Mouse (Mus musculus) C2C12 (cell line): Measurements from ENCODE around the gene Bdp1. TPM values are rescaled to one million over a fixed set of nuclear protein-coding genes. Genes with fewer than 3 reads are reported as not detected.

ENCODE experiments used
- H3K27me3 ChIP-seq: one replicate; pipeline ENCODE4 v1.6.1; 2011; ENCODE audit not compliant: control insufficient read depth, insufficient read depth, insufficient read length
- H3K36me3 ChIP-seq: one replicate; pipeline ENCODE4 v1.6.1; 2011; ENCODE audit not compliant: control insufficient read depth, insufficient read depth
- H3K4me3 ChIP-seq: one replicate; pipeline ENCODE4 v1.5.1; 2011; ENCODE audit warnings: mild to moderate bottlenecking, control low read depth; ENCODE audit not compliant: poor library complexity, insufficient read depth, severe bottlenecking
- H3K79me2 ChIP-seq: one replicate; pipeline ENCODE4 v1.6.1; 2011; ENCODE audit not compliant: control insufficient read depth, insufficient read depth
- H3K79me3 ChIP-seq: one replicate; pipeline ENCODE4 v1.6.1; 2011; ENCODE audit warnings: low read depth, control low read depth
- H3ac ChIP-seq: one replicate; pipeline ENCODE3; 2011; ENCODE audit warnings: low read depth; ENCODE audit not compliant: control insufficient read depth, insufficient read length
- CEBPB ChIP-seq: IDR thresholded peaks from one replicate; pipeline ENCODE4 v1.6.1; 2011; ENCODE audit warnings: low read depth, mild to moderate bottlenecking, control low read depth, moderate library complexity
- CTCF ChIP-seq: IDR thresholded peaks from one replicate; pipeline ENCODE4 v1.5.1; 2011; ENCODE audit not compliant: control insufficient read depth, insufficient read depth, insufficient read length
- FOSL1 ChIP-seq: IDR thresholded peaks from one replicate; pipeline ENCODE4 v1.8.0; 2011; ENCODE audit warnings: mild to moderate bottlenecking, low read length; ENCODE audit not compliant: poor library complexity, insufficient read depth, severe bottlenecking
- MAX ChIP-seq: IDR thresholded peaks from one replicate; pipeline ENCODE4 v1.6.1; 2011; ENCODE audit warnings: mild to moderate bottlenecking, control low read depth
- MYOD1 ChIP-seq: IDR thresholded peaks from one replicate; pipeline ENCODE4 v1.6.1; 2011; ENCODE audit warnings: low read depth; ENCODE audit not compliant: control insufficient read depth, insufficient read length
- MYOG ChIP-seq: IDR thresholded peaks from one replicate; pipeline ENCODE4 v1.6.1; 2011; ENCODE audit not compliant: control insufficient read depth, insufficient read length; ENCODE audit errors: extremely low read depth
- USF1 ChIP-seq: IDR thresholded peaks from one replicate; pipeline ENCODE4 v1.6.1; 2011; ENCODE audit warnings: low read depth, mild to moderate bottlenecking, control low read depth, moderate library complexity
- polyA plus RNA-seq: library from polyadenylated mRNA; unstranded; fragments of >200 nt; fragmentation: generic; extraction: Trizol; gene quantifications from one replicate; pipeline ENCODE4 v1.2.1, GENCODE M21; 2012; ENCODE audit warnings: missing spikeins

Bdp1 gene
- polyA plus RNA-seq, 1 experiment: 3.0 TPM

DNA sequence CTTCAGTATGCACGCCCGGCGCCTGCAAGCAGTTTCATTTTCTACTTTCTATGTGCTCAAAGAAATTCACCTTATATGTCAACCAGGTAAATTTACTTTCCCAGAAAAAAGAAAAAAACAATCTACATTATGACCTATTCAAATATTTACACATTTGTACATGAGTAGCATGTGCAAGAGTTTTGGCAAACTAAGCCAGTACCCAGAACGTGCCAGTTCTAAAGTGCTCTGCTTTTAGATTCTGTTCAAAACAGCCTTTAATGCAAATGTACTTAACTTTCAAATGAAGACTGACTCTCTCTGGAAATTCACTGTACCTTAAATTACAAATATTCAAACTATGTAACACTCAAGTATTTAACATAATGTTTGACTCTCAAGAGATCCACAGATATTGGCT, 114.3 kb downstream of the Bdp1 start:
- no peak for TF ChIP-seq MYOG
- TF ChIP-seq MAX: no peak
- TF ChIP-seq CTCF: no peak
- TF ChIP-seq USF1: no peak
- no peak for TF ChIP-seq CEBPB
- TF ChIP-seq MYOD1: no peak
- TF ChIP-seq FOSL1: no peak
- Histone ChIP-seq H3K27me3 (no peaks in the 10 kb centered on the region), H3K36me3 (no peaks in the 10 kb centered on the region), H3ac (no peak overlapping the region), H3K79me3 (no peaks in the 10 kb centered on the region), H3K4me3 (no peak overlapping the region), H3K79me2 (no peaks in the 10 kb centered on the region)

DNA sequence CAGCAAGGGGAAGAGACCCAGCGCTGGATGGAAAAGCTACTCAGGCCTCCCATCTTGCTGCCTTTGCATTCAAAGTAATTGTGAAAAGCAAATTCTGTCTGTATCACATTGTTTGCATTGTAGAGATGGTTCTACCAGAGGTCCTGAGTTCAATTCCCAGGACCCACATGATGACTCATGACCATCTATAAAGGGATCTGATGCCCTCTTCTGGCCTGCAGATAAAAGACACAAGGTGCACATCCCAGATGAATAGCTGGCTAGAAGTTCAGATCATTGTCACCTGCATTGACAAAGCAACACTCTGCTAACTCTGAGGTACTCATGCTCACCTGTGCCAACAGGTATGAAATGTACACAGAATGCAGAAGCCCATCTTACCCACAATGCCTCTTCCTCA, 120.5 kb downstream of the Bdp1 start:
- Histone ChIP-seq H3K27me3 (no peaks in the 10 kb centered on the region), H3K79me2 (no peaks in the 10 kb centered on the region), H3K79me3 (no peaks in the 10 kb centered on the region), H3K4me3 (no peak overlapping the region), H3ac (no peak overlapping the region), H3K36me3 (no peaks in the 10 kb centered on the region)
- TF ChIP-seq USF1: no peak

DNA sequence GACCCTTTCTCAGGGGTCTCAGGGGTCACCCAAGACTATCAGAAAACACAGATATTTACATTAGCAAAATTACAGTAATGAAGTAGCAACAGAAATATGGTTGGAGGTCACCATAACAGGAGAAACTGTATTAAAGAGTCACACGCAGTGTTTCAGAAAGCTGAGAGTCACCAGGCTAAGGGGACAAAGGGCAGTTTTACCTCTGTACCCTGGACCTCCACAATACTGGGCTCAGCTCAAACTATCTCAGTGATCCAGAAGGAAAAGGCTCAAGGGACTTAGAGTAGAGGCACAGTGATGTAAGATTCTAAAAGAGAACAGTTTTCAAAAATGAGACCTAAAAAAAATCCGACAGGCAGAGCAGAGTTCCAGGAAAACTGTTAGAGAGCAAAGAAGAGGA, 124.5 kb downstream of the Bdp1 start:
- Histone ChIP-seq H3K27me3 (no peaks in the 10 kb centered on the region), H3K79me3 (no peaks in the 10 kb centered on the region), H3K4me3 (no peak overlapping the region), H3K36me3 (peaks cover 4% of the 10 kb centered on the region), H3ac (no peak overlapping the region), H3K79me2 (no peaks in the 10 kb centered on the region)
- TF ChIP-seq USF1 (no peak), MAX (no peak), MYOG (no peak)

DNA sequence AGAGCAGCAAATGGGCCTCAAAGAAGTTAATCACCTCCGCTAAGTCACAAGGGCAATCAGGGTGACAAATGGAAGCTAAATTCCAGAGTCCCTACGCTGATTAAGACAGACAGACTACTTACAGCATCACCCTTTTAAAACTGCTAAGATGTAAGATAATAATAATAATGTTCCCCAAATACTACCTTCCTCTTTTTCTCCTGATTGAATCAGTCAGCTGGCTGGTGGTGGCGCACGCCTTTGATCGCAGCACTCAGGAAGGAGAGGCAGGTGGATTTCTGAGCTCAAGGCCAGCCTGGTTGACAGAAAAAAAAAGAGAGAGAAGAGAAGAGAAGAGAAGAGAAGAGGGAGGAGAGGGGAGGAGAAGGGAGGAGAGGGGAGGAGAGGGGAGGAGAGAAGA, 133.8 kb downstream of the Bdp1 start:
- Histone ChIP-seq H3K36me3 (no peaks in the 10 kb centered on the region), H3K79me3 (no peaks in the 10 kb centered on the region)
- TF ChIP-seq USF1 (no peak), MYOD1 (no peak), CEBPB (no peak), CTCF (no peak), FOSL1 (no peak), MAX (no peak), MYOG (no peak)

More for the DNA sequence above, 133.8 kb downstream of the Bdp1 start:
- Histone ChIP-seq H3K79me2 (no peaks in the 10 kb centered on the region), H3K27me3 (no peaks in the 10 kb centered on the region), H3K4me3 (no peak overlapping the region), H3ac (no peak overlapping the region)

Other genes with a start within 250 kb of the Bdp1 start
- gene Cartpt, start 203.0 kb downstream of the Bdp1 start, polyA plus RNA-seq: not detected
- 7.8 TPM for gene Mccc2, start 88.4 kb downstream of the Bdp1 start, polyA plus RNA-seq
- gene Serf1, start 3.9 kb upstream of the Bdp1 start, polyA plus RNA-seq: 30.0 TPM
- 72.8 TPM for gene Smn1, start 20.8 kb upstream of the Bdp1 start, polyA plus RNA-seq
- 0.21 TPM for gene Naip2, start 98.0 kb upstream of the Bdp1 start, polyA plus RNA-seq
- gene Naip5, start 142.3 kb upstream of the Bdp1 start, polyA plus RNA-seq: 0.01 TPM
- gene Naip6, start 213.6 kb upstream of the Bdp1 start, polyA plus RNA-seq: 0.05 TPM